In genomic region chr10:117677494-117678236, GRCm38 (mm10) we compare ENCODE assay signal across 14 mouse cellular contexts. TPM values are rescaled to one million over a fixed set of nuclear protein-coding genes. Genes with fewer than 3 reads are reported as not detected.
DNase-seq lines count a peak whose midpoint lies in the region; ATAC-seq lines count a peak whose summit lies in the region.
"Had no signal": no experiment of that assay in that cellular context is flagged by ENCODE, and none has a peak within 500 bp of the region (broad histone marks: within the 10 kb centered on the region; RNA-seq: fewer than 3 reads in every experiment).

No protein-coding gene starts in this region.

- peak; percentile 7 for DNase-seq in kidney, postnatal 10 days
- no peak for DNase-seq in kidney, adult 8-10 months
- peak; percentile 55 for DNase-seq in CD4-positive, CD25-positive, alpha-beta regulatory T cell, adult 2 months (ENCODE audit: low read depth, low spot score)
- no peak for DNase-seq in heart, adult 11 months
- DNase-seq in right cerebral cortex, adult 2 months (ENCODE audit: low spot score in 2 of 2): no peak
- DNase-seq in testis, postnatal 10 days (ENCODE audit: low spot score): no peak
- DNase-seq: gastrocnemius, adult 2 months had no signal

- H3K9me3 ChIP-seq in intestine, embryonic 16.5 days (ENCODE audit: control insufficient read depth, low read length): no peaks in the 10 kb centered on the region
- H3K9me3 ChIP-seq: forebrain, embryonic 12.5 days; heart, embryonic 10.5 days had no signal

- no peaks in the 10 kb centered on the region for H3K36me3 ChIP-seq in intestine, embryonic 16.5 days (ENCODE audit: control insufficient read depth, insufficient read depth, low read length)
- H3K36me3 ChIP-seq: forebrain, embryonic 12.5 days; heart, embryonic 10.5 days had no signal

- H3K4me1 ChIP-seq in intestine, embryonic 16.5 days (ENCODE audit: control insufficient read depth, insufficient read depth, low read length): peaks cover 19% of the 10 kb centered on the region

- ATAC-seq in activated CD4-positive, CD25-positive, alpha-beta regulatory T cell, adult 4 months: peak; percentile 20
- peak; percentile 26; the same call in 1 of the 2 replicates for ATAC-seq in intestine, embryonic 16.5 days
- ATAC-seq: hindbrain, postnatal 0 days had no signal

- peak overlapping the region; percentile 74 for H3K27ac ChIP-seq in intestine, embryonic 16.5 days (ENCODE audit: low read length)
- H3K27ac ChIP-seq: forebrain, embryonic 12.5 days; gastrocnemius, adult 2 months; heart, embryonic 10.5 days; kidney, postnatal 0 days had no signal

- H3K4me3 ChIP-seq in intestine, embryonic 16.5 days (ENCODE audit: low read length): no peak overlapping the region

- no peak overlapping the region for H3K4me2 ChIP-seq in intestine, embryonic 16.5 days (ENCODE audit: low read depth, low read length)

- H3K9ac ChIP-seq in intestine, embryonic 16.5 days (ENCODE audit: low read depth, low read length): no peak overlapping the region
- H3K9ac ChIP-seq: lung, embryonic 14.5 days had no signal

- H3K27me3 ChIP-seq in intestine, embryonic 16.5 days (replicated peaks; ENCODE audit: control insufficient read depth, insufficient read depth, low read length): no peaks in the 10 kb centered on the region

- 70% methylated on average over 13 of the region's 13 CpGs for WGBS in intestine, embryonic 16.5 days

RNA-seq across cellular contexts. Expression of gene Mdm2, which starts 32.9 kb away (rescaled TPM):
- polyA plus RNA-seq in activated CD4-positive, CD25-positive, alpha-beta regulatory T cell, adult 4 months (2017; shearing (Covaris generic)): 10 to 100 TPM; 44.4 to 62.8 TPM
- 30.8 and 32.4 TPM in 2 replicates for polyA plus RNA-seq in intestine, embryonic 16.5 days (2015; fragmentation: Nextera tagmentation; extraction: Ambion mirVana)

RNA-seq across cellular contexts. Expression of gene Cpm, which starts 48.4 kb away (rescaled TPM):
- 10 to 100 TPM; 19.3 to 23.3 TPM for polyA plus RNA-seq in activated CD4-positive, CD25-positive, alpha-beta regulatory T cell, adult 4 months (2017; shearing (Covaris generic))
- 47.7 and 51.8 TPM in 2 replicates for polyA plus RNA-seq in intestine, embryonic 16.5 days (2015; fragmentation: Nextera tagmentation; extraction: Ambion mirVana)

Comparison
In these comparisons a context has a peak if more than half of its experiments do, and no peak if none do; other contexts are left out.
1. DNase-seq: peak in kidney, postnatal 10 days (single experiment) and CD4-positive, CD25-positive, alpha-beta regulatory T cell, adult 2 months (single experiment); none in kidney, adult 8-10 months (0 of 2), heart, adult 11 months (single experiment), right cerebral cortex, adult 2 months (0 of 2) and testis, postnatal 10 days (single experiment).